Comparison of ENCODE assay signal across 21 mouse cellular contexts in the genomic region with DNA sequence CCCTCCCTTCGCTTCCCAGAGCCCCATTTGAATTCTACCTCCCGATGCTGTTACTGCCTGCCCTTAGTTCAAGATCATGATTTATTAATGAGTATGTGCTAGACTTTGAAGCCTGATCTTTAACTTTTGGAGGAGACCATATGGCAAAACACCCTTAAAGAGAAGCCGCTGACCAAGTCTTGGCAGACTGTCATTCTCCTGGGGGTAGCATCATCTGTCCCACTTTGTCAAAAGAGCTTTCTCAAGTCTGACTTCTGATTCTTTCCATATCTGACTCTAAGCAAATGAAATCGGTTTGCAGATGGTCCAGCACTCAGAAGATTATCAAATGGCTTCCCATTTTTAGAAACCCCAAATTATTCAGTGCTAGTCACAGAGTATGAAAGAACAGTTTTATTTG. TPM values are rescaled to one million over a fixed set of nuclear protein-coding genes. Genes with fewer than 3 reads are reported as not detected.
"Had no signal": no experiment of that assay in that cellular context is flagged by ENCODE, and none has a peak within 500 bp of the region (broad histone marks: within the 10 kb centered on the region; RNA-seq: fewer than 3 reads in every experiment).

No protein-coding gene starts in this region.

- H3K9me3 ChIP-seq: limb, embryonic 12.5 days; limb, embryonic 15.5 days; midbrain, embryonic 12.5 days; neural tube, embryonic 13.5 days; stomach, embryonic 15.5 days had no signal

- H3K36me3 ChIP-seq: limb, embryonic 12.5 days; limb, embryonic 15.5 days; midbrain, embryonic 12.5 days; neural tube, embryonic 13.5 days; stomach, embryonic 15.5 days had no signal

- H3K9ac ChIP-seq: limb, embryonic 12.5 days; limb, embryonic 15.5 days; liver, embryonic 14.5 days; liver, postnatal 0 days; lung, embryonic 14.5 days; midbrain, embryonic 12.5 days; neural tube, embryonic 13.5 days; stomach, embryonic 15.5 days had no signal

- H3K4me3 ChIP-seq: limb, embryonic 12.5 days; limb, embryonic 15.5 days; midbrain, embryonic 12.5 days; myocyte; neural tube, embryonic 13.5 days; stomach, embryonic 15.5 days had no signal

- H3K27ac ChIP-seq: kidney, postnatal 0 days; limb, embryonic 12.5 days; limb, embryonic 15.5 days; liver, embryonic 14.5 days; macrophage; midbrain, embryonic 12.5 days; neural tube, embryonic 13.5 days; stomach, embryonic 15.5 days had no signal

- H3K27me3 ChIP-seq: limb, embryonic 12.5 days; limb, embryonic 15.5 days; midbrain, embryonic 12.5 days; neural tube, embryonic 13.5 days; stomach, embryonic 15.5 days had no signal

- H3K4me2 ChIP-seq: limb, embryonic 12.5 days; limb, embryonic 15.5 days; liver, embryonic 11.5 days; lung, embryonic 14.5 days; midbrain, embryonic 12.5 days; neural tube, embryonic 13.5 days; stomach, embryonic 15.5 days had no signal

- DNase-seq: kidney, postnatal 25 days; left cerebral cortex, postnatal 4 days; liver, postnatal 0 days; lung, embryonic 14.5 days; retina, postnatal 1 day; right cerebral cortex, postnatal 25 days; spleen, adult 18-20 months; thymus, postnatal 25 days had no signal

- H3K4me1 ChIP-seq: limb, embryonic 15.5 days; midbrain, embryonic 12.5 days; neural tube, embryonic 13.5 days; stomach, embryonic 15.5 days had no signal

- ATAC-seq: liver, postnatal 0 days; lung, postnatal 0 days; midbrain, embryonic 16.5 days had no signal

RNA-seq across cellular contexts. Expression of a gene that starts 27.3 kb away (rescaled TPM):
- total RNA-seq: megakaryocyte, adult 5-6 weeks had no signal
- polyA plus RNA-seq: macrophage had no signal
